12 mouse cellular contexts compared by ENCODE assay signal in genomic region chr16:37752876-37753275, GRCm38 (mm10). TPM values are rescaled to one million over a fixed set of nuclear protein-coding genes. Genes with fewer than 3 reads are reported as not detected.
DNase-seq lines count a peak whose midpoint lies in the region; ATAC-seq lines count a peak whose summit lies in the region.
"Had no signal": no experiment of that assay in that cellular context is flagged by ENCODE, and none has a peak within 500 bp of the region (broad histone marks: within the 10 kb centered on the region; RNA-seq: fewer than 3 reads in every experiment).

No protein-coding gene starts in this region.

- 34% methylated on average over 2 of the region's 2 CpGs for WGBS in embryonic facial prominence, embryonic 11.5 days
- WGBS in embryonic facial prominence, embryonic 10.5 days: 21% methylated on average over 2 of the region's 2 CpGs
- WGBS in heart, embryonic 14.5 days: 31% methylated on average over 2 of the region's 2 CpGs
- 21% methylated on average over 2 of the region's 2 CpGs for WGBS in limb, embryonic 15.5 days

- no peak overlapping the region for H3K27ac ChIP-seq in embryonic facial prominence, embryonic 11.5 days (replicated peaks; ENCODE audit: low read depth, low read length)
- H3K27ac ChIP-seq in embryonic facial prominence, embryonic 10.5 days (replicated peaks): no peak overlapping the region
- H3K27ac ChIP-seq in heart, embryonic 14.5 days (replicated peaks in 1 of 2; ENCODE audit: control insufficient read depth in 1 of 2, insufficient read depth in 1 of 2, low read depth in 2 of 2, low read length in 2 of 2): peak overlapping the region; percentile 66 to 85
- H3K27ac ChIP-seq in limb, embryonic 15.5 days: peak overlapping the region; percentile 66
- H3K27ac ChIP-seq: gastrocnemius, adult 2 months; macrophage; neural tube, embryonic 13.5 days had no signal

- H3K36me3 ChIP-seq in embryonic facial prominence, embryonic 11.5 days (replicated peaks; ENCODE audit: control insufficient read depth, insufficient read depth, low read depth, low read length): no peaks in the 10 kb centered on the region
- H3K36me3 ChIP-seq in embryonic facial prominence, embryonic 10.5 days (replicated peaks): no peaks in the 10 kb centered on the region
- no peaks in the 10 kb centered on the region for H3K36me3 ChIP-seq in heart, embryonic 14.5 days (ENCODE audit: control insufficient read depth, insufficient read depth, low read length)
- H3K36me3 ChIP-seq in limb, embryonic 15.5 days: no peaks in the 10 kb centered on the region
- H3K36me3 ChIP-seq: neural tube, embryonic 13.5 days had no signal

- no peak overlapping the region for H3K9ac ChIP-seq in embryonic facial prominence, embryonic 11.5 days (replicated peaks; ENCODE audit: low read length)
- H3K9ac ChIP-seq in heart, embryonic 14.5 days (ENCODE audit: low read length): peak overlapping the region; percentile 18; the same call in 1 of the 2 replicates
- no peak overlapping the region for H3K9ac ChIP-seq in limb, embryonic 15.5 days
- H3K9ac ChIP-seq: neural tube, embryonic 13.5 days had no signal

- no peak overlapping the region for H3K4me3 ChIP-seq in embryonic facial prominence, embryonic 11.5 days (ENCODE audit: low read depth, low read length)
- H3K4me3 ChIP-seq in embryonic facial prominence, embryonic 10.5 days: no peak overlapping the region
- no peak overlapping the region for H3K4me3 ChIP-seq in heart, embryonic 14.5 days (ENCODE audit: control insufficient read depth in 1 of 2, insufficient read depth in 1 of 2, low read depth in 1 of 2, low read length in 2 of 2)
- no peak overlapping the region for H3K4me3 ChIP-seq in limb, embryonic 15.5 days
- H3K4me3 ChIP-seq: gastrocnemius, adult 2 months; neural tube, embryonic 13.5 days had no signal

- H3K4me2 ChIP-seq in embryonic facial prominence, embryonic 11.5 days (ENCODE audit: low read depth, low read length): no peak overlapping the region
- H3K4me2 ChIP-seq in heart, embryonic 14.5 days (ENCODE audit: low read length): no peak overlapping the region
- H3K4me2 ChIP-seq in limb, embryonic 15.5 days: no peak overlapping the region
- H3K4me2 ChIP-seq: neural tube, embryonic 13.5 days had no signal

- H3K27me3 ChIP-seq in embryonic facial prominence, embryonic 11.5 days (ENCODE audit: control insufficient read depth, insufficient read depth, low read length): no peaks in the 10 kb centered on the region
- H3K27me3 ChIP-seq in embryonic facial prominence, embryonic 10.5 days (replicated peaks; ENCODE audit: low read depth, poor library complexity, severe bottlenecking): no peaks in the 10 kb centered on the region
- no peaks in the 10 kb centered on the region for H3K27me3 ChIP-seq in heart, embryonic 14.5 days (ENCODE audit: control insufficient read depth, insufficient read depth, low read length)
- no peaks in the 10 kb centered on the region for H3K27me3 ChIP-seq in limb, embryonic 15.5 days
- H3K27me3 ChIP-seq: neural tube, embryonic 13.5 days had no signal

- H3K9me3 ChIP-seq in embryonic facial prominence, embryonic 11.5 days (replicated peaks; ENCODE audit: control insufficient read depth, low read length): no peaks in the 10 kb centered on the region
- H3K9me3 ChIP-seq in embryonic facial prominence, embryonic 10.5 days: no peaks in the 10 kb centered on the region
- no peaks in the 10 kb centered on the region for H3K9me3 ChIP-seq in heart, embryonic 14.5 days (ENCODE audit: control insufficient read depth, low read length)
- no peaks in the 10 kb centered on the region for H3K9me3 ChIP-seq in limb, embryonic 15.5 days
- H3K9me3 ChIP-seq: neural tube, embryonic 13.5 days had no signal

- no peaks in the 10 kb centered on the region for H3K4me1 ChIP-seq in embryonic facial prominence, embryonic 11.5 days (ENCODE audit: control insufficient read depth, insufficient read depth, low read length)
- peaks cover 20% of the 10 kb centered on the region for H3K4me1 ChIP-seq in embryonic facial prominence, embryonic 10.5 days
- peaks cover 25 to 40% of the 10 kb centered on the region in 2 experiments for H3K4me1 ChIP-seq in heart, embryonic 14.5 days (ENCODE audit: control insufficient read depth in 2 of 2, insufficient read depth in 2 of 2, low read length in 2 of 2)
- H3K4me1 ChIP-seq in limb, embryonic 15.5 days: peaks cover 13% of the 10 kb centered on the region
- H3K4me1 ChIP-seq: neural tube, embryonic 13.5 days had no signal

- ATAC-seq in embryonic facial prominence, embryonic 11.5 days (replicated peaks; ENCODE audit: insufficient number of reproducible peaks, low FRiP score, low TSS enrichment, low read depth): no peak
- peak; percentile 29; the same call in 1 of the 2 replicates for ATAC-seq in heart, embryonic 14.5 days (ENCODE audit: insufficient number of reproducible peaks, insufficient read depth, low FRiP score, low read depth)
- no peak for ATAC-seq in limb, embryonic 15.5 days (ENCODE audit: insufficient number of reproducible peaks, low FRiP score, low TSS enrichment, low read depth)
- no peak for ATAC-seq in megakaryocyte-erythroid progenitor cell, adult 5-6 weeks (replicated peaks; ENCODE audit: low FRiP score, low TSS enrichment, poor library complexity, severe bottlenecking)

- peak; percentile 18 for DNase-seq in embryonic facial prominence, embryonic 11.5 days (ENCODE audit: low spot score)
- DNase-seq in embryonic facial prominence, embryonic 10.5 days (ENCODE audit: low spot score): no peak
- DNase-seq in NIH3T3 (ENCODE audit: low read depth): peak; percentile 44
- DNase-seq in spleen, postnatal 10 days (ENCODE audit: low spot score in 2 of 2): no peak
- no peak for DNase-seq in frontal cortex, postnatal 10 days (ENCODE audit: low spot score in 2 of 2)
- DNase-seq: cerebellum, adult 9-10 months; gastrocnemius, adult 2 months had no signal

RNA-seq across cellular contexts. Expression of gene Fstl1, which starts 23.8 kb away (rescaled TPM):
- 350 and 367 TPM in 2 replicates for polyA plus RNA-seq in embryonic facial prominence, embryonic 11.5 days (2014; fragmentation: Nextera tagmentation; extraction: Ambion mirVana)
- polyA plus RNA-seq in embryonic facial prominence, embryonic 10.5 days (2016; fragmentation: Nextera tagmentation; extraction: Ambion mirVana): 192 and 210 TPM in 2 replicates
- polyA plus RNA-seq in heart, embryonic 14.5 days (2014; fragmentation: Nextera tagmentation; extraction: Ambion mirVana): 537 and 600 TPM in 2 replicates
- polyA plus RNA-seq in limb, embryonic 15.5 days (2015; fragmentation: Nextera tagmentation; extraction: Ambion mirVana): 835 and 854 TPM in 2 replicates
- 2.1 TPM in 1 of 2 replicates, not detected in the other for total RNA-seq in megakaryocyte-erythroid progenitor cell, adult 5-6 weeks (2014; fragmentation: Nextera tagmentation)
- 0.23 and 0.42 TPM in 2 replicates for total RNA-seq in megakaryocyte-erythroid progenitor cell, adult 5-6 weeks (2017)

Comparison
In these comparisons a context has a peak if more than half of its experiments do, and no peak if none do; other contexts are left out.
1. DNase-seq: peak in embryonic facial prominence, embryonic 11.5 days (single experiment) and NIH3T3 (single experiment); none in embryonic facial prominence, embryonic 10.5 days (single experiment), spleen, postnatal 10 days (0 of 2) and frontal cortex, postnatal 10 days (0 of 2).
2. H3K27ac ChIP-seq: peak in heart, embryonic 14.5 days (2 of 2) and limb, embryonic 15.5 days (single experiment); none in embryonic facial prominence, embryonic 11.5 days (single experiment) and embryonic facial prominence, embryonic 10.5 days (single experiment).